Mouse (Mus musculus) megakaryocyte-erythroid progenitor cell, adult 5-6 weeks (primary cell): ENCODE measurements around the gene 1700123L14Rik. TPM values are rescaled to one million over a fixed set of nuclear protein-coding genes. Genes with fewer than 3 reads are reported as not detected.
"Not testable (repeated sequence)": the region's sequence is repeated elsewhere in the genome, so short reads cannot be mapped to it uniquely, and the experiment has no call there.

Experiments used
- ATAC-seq: replicated peaks from 2 replicates; pipeline ENCODE4 v1.8.0; 2016; ENCODE audit warnings: mild to moderate bottlenecking, inconsistent platforms; ENCODE audit not compliant: severe bottlenecking, poor library complexity, low FRiP score, low TSS enrichment
- total RNA-seq, 2 experiments: library from RNA; stranded (forward) in 1 of 2; stranded (reverse) in 1 of 2; fragments of 200-1000, 215-1000 nt in 1 of 2; fragments of >200 nt in 1 of 2; fragmentation: Nextera tagmentation in 1 of 2; gene quantifications; 2 replicates each; pipeline ENCODE4 v1.2.3; 2014 to 2017

Gene 1700123L14Rik
- total RNA-seq (2014; fragmentation: Nextera tagmentation), result not detected in 2 replicates
- not detected in 2 replicates for total RNA-seq (2017)

DNA sequence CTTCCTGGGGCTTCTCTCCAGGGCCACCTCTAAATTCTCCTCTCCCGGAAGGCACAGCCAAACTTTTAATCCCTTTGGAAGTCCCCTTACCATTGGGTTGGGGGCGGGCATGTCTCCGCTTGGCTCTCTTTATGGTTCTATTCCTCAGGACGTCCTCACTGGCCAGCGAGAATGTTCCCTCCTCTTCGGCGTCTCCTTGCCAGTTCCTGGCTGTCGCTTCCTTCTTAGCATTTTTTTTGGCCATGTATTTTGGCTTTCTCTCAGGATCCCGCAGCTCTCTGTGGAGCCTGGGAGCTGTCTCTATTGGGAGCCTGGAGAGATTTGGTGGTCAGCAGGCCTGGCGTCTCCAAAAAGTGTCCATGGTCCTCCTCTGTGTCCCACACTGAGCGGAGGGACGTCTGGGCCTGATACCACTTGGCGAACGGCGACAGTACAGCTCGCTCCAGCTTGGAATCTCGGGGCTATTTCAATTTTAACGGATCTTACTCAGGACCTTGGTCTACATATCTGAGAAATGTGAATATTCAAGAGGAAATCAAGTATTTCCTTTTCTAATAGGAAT lies at the start of gene 1700123L14Rik:
1700123L14Rik (minus strand) TSS at position 426 of the 562 bp plus-strand sequence.
- ATAC-seq, result no peak

DNA sequence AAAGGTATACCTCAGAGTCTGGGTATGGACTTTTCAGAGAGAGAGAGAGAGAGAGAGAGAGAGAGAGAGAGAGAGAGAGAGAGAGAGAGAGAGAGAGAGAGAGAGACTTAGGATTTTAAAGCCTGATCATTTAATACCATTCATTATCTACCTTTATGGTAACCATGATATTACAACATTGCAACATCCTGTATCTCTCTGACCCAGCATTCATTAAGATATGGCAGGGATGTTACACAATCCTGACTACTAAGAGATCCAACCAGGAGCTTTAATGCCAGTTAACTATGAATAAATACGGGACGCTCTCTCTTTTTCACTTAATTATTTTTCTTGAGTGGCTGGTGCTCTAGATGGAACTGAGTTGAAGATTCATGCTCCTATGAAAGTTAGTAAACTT lies 39.4 kb upstream of the 1700123L14Rik start:
- no peak for ATAC-seq

DNA sequence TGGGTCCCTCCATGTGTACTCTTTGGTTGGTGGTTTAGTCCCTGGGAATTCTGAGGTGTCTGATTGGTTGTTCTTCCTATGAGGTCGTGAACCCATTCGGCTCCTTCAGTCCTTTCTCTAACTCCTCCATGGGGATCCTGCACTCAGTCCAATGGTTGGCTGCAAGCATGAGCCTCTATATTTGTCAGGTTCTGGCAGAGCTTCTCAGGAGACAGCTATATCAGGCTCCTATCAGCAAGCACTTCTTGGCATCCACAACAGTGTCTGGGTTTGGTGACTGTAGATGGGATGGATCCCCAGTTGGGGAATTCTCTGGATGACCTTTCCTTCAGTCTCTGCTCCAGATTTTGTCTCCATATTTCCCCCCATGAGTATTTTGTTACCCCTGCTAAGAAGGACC lies 32.9 kb upstream of the 1700123L14Rik start:
- ATAC-seq, result not testable (repeated sequence)

DNA sequence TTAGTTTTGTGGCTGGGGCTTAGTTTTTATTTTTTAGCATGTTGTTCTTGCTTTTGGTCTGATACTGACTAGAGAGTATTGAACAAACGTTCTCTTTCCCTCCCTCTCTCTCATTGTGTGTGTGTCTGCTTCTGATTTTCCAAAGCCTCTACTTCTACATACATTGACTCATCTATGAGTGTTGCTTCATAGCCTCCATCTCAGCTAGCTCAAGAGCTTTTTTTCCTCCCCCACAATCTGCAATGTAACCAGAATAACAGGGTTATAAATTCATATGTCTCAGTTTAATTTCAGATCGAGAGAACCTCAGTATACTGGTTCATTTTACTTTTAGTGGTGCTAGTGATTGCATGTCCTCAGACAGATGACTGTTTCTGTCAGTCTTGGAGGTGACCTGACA lies 20.5 kb upstream of the 1700123L14Rik start:
- no peak for ATAC-seq

DNA sequence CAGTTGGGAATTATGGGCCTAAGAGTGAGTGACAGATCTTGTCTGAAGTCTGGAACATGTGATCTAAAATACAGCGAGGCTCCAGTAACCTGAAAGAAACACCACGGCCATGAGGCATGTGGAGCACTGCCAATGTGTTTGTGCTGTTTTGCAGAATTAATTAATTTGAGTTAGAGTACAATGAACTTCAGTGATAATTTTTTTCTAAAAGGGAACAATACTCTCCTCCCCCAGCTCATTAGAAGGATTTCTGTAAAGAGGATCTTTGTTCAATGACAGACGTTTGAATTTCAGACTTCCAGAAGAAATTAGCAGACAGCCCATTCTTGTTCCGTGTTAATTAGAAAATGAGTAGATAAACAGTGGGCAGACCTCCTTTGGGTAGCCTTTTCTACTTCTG lies 17.3 kb upstream of the 1700123L14Rik start:
- ATAC-seq, result no peak

DNA sequence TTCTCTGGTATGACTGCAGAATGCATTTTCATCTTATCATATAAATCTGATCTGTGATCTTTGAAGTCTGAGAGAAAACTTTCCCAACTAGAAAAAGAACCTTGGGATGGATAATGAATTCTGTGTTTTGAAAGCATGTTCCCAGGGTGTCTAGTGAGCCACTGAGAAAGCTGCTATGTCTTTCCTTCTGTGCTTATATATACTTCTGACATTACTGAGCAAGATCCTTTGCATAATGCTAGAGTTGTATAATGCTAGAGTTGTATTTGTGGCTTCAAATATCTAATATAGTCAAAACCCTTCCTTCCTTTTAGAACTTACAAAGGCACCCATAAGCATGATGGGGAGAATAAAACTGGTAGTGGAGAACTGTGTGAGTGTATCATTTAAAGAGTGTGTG lies 12.5 kb upstream of the 1700123L14Rik start:
- no peak for ATAC-seq

DNA sequence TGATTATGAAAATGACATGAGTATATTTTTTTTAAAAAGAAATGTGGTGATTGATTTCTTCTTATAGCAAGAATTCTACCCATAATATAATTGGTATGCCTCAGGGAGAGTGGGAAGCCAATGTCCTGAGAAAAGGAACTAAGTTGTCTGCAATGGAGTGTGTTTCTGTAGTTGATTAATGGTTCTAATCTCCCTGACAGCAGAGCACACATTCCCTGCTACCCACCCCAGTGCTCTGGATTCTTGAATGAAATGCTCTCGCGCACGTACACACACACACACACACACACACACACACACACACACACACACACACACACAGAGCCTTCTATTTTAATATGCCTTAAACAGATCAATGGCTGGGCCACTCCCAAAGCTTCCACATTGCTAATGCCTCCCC lies 7.6 kb upstream of the 1700123L14Rik start:
- ATAC-seq, result no peak

DNA sequence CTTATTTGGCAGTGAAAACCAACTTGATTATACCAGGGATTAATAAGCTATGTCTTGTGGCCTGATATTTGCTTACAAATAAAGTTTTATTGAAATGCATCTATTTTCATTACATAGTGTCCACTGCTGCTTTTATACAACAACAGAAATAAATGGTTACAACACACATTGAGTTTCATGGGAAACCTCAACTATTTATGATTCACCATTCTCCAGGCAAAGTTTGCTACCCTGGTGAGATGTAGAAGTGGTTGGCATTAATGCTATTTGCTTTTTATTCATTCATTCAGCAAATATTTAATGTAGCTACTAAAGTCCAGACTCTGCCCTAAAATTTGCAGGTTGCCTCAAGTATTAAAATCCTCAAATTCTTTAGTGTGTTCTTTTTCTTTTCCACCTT lies 988 bp upstream of the 1700123L14Rik start:
- ATAC-seq, result no peak

DNA sequence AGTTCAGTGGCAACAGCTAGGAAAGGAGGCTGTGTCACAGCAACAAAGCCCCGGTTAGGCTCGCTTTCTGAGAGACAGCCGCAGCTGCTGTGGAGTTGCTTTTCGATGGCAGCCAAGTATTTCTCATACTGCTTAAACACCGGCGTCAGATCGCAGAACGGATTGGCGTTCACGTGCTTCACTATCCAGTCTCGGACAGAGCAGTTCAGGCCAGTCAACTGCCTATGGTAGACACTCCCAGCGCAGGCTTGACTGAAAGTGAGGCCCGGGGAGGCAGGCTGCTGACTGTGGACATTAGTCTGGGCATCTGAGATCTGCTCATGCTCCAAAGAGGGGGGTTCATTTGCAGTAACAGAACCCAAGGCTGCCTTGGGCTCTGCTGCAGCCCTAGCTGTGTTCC lies 640 bp downstream of the 1700123L14Rik start:
- ATAC-seq, result no peak

DNA sequence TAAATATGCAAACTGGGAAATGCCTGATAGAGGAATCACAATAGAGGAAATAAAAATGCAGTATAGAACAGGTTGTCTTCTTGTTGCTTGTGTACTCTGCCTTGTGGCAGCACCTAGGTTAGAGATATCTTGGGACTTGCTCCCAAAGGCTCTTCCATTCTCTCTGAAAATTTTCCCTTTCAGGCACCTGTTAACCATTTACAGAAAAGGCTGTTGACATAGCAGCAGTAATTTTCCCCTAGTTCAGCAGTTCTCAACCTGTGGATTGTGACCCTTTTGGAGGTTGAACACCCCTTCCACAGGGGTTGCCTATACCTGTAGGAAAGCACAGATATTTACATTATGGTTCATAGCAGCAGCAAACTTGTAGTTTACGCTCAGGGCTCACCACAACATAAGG lies 22.7 kb downstream of the 1700123L14Rik start:
- ATAC-seq, result no peak

DNA sequence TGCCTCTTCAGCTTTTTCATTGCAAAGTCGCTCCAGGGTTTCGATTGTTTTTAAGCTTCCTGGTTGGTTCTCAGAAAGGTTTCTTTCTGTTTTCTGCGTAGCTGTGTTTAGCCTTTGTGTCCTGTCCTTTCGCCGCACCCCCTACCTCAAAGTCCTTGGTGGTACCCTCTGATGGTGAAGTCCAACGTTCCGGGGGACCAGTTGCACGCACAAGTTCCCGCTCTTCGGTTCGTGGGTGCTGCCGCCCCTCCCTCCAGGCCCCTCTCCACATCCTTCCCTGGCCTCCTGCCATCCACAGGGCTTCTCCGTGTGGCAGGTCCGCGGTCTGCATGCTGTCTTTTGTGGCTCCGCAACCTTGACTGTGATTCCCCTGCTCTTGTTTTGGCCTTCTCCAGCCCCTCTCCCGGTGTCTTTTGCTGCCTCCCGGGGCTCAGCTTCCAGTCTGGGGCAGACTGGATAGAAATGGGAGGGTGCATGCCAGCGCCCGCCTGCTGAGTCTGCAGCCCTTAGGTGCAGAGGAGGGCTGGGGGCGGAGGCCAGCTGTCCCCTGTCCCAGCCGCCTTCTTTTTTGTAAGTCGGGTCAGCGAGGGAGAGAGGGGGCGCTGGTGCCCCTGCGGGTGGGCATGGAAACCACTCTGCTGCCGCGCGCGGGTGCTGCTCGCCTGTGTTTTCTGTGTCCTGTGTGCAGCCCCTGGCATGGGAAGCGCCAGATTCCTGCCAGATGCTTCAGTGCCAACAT lies 49.3 kb downstream of the 1700123L14Rik start:
- ATAC-seq, result no peak

DNA sequence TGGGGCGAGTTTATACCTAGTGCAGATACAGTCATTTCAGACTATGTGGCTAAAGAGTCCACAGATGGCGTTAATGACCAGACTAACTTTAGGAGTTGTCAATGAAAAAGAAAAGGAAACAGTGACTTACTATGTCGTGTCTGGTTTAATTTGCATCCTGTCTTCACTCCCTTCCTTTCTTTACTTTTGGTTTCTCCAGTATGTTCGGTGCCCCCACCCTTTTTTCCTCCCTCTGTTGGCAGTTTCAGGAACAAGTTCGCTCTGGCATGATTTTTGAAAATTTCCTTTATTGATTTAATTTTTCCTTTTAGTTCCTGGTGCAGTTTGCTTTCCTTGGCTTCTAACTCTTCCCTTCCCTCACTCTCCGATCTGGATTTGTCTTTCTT lies 49.9 kb downstream of the 1700123L14Rik start:
- ATAC-seq, result no peak

Other genes with a start within 250 kb of the 1700123L14Rik start
- gene Fam19a1, start 53.1 kb downstream of the 1700123L14Rik start, total RNA-seq (2014; fragmentation: Nextera tagmentation), result not detected in 2 replicates
- gene Fam19a1, start 53.1 kb downstream of the 1700123L14Rik start, total RNA-seq (2017), result not detected in 2 replicates